Mouse (Mus musculus) monocyte, adult 2 months (primary cell): ENCODE results near the gene Zdhhc19.
A peak's percentile ranks its signal among the peaks of the same experiment; 100 is the strongest.

Experiments
- DNase-seq, 2 experiments: peaks; one replicate each; pipeline ENCODE4 v3.0.0; 2022; ENCODE audit warnings: low spot score in 2 of 2, low read depth in 1 of 2

Gene Zdhhc19

GRCm38 (mm10) chr16:32495965-32496364 is at the start of gene Zdhhc19:
Gene Zdhhc19 (plus strand): TSS chr16:32496265.
- no peak for DNase-seq

GRCm38 (mm10) chr16:32446563-32447138 is 49.4 kb upstream of the Zdhhc19 start:
- DNase-seq: no peak

GRCm38 (mm10) chr16:32449665-32450064 is 46.4 kb upstream of the Zdhhc19 start:
- DNase-seq: no peak

DNA sequence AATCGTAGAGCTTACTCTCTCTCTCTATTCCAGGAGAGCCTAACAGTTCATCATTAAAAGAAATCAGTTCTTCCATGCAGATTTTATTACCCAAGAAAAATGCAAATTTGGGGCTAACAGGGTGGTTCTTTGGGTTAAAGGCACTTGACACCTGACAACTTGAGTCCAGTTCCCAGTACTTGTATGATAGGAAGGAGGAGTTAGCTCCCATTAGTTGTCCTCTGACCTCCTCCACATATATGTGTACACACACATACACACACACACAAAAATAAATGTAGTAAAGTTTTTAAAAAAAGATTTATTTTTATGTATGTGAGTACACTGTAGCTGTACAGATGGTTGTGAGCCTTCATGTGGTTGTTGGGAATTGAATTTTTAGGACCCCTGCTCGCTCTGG is 45.9 kb upstream of the Zdhhc19 start:
- DNase-seq: no peak

- no peak for DNase-seq
These were observed 43.0 kb upstream of the Zdhhc19 start for GRCm38 (mm10) chr16:32453102-32453501.

DNA sequence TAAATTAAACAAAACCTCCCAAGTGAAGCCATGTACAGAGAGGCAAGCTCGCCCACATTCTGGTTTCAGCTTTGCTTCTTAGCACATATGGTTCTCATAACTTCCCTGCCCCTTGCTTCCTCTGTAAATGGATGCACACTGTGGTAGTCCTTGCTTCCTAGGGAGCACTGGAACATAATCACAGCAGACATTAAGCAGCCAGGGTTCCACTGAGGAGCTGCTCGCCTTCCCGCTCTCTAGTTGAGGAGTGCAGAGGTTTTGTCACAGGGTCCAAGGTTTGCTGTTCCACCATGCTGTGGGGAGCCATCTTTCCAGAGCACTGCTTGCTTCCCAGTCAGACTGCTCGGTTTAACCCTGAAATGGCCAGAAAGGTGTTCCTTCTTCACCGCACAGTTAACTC is 41.4 kb upstream of the Zdhhc19 start:
- no peak for DNase-seq

GRCm38 (mm10) chr16:32456086-32456485 is 40.0 kb upstream of the Zdhhc19 start:
- no peak for DNase-seq

DNA sequence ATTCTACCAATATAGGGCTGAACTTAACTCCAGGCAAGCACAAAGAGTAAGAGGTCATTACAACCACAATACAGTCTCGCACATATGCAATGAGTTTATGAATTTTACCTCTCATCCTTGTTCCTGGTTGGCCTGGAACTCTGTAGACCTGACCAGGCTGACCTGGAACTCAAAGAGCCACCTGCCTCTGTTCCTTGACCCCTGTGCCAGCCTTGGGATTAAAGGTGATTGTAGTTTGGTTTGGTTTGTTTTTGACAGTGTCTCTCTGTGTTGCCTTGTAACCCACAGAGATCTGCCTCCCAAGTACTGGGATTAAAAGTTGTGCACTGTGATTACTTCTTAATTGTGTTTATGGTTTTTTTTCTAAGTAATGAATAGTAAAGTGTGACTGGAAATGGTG is 39.3 kb upstream of the Zdhhc19 start:
- no peak for DNase-seq

GRCm38 (mm10) chr16:32457589-32458386 is 38.3 kb upstream of the Zdhhc19 start:
- DNase-seq: peak; percentile 12 to 27

- no peak for DNase-seq
These were observed 35.5 kb upstream of the Zdhhc19 start for GRCm38 (mm10) chr16:32460518-32460917.

- no peak for DNase-seq
These were observed 34.4 kb upstream of the Zdhhc19 start for GRCm38 (mm10) chr16:32461713-32462112.

DNA sequence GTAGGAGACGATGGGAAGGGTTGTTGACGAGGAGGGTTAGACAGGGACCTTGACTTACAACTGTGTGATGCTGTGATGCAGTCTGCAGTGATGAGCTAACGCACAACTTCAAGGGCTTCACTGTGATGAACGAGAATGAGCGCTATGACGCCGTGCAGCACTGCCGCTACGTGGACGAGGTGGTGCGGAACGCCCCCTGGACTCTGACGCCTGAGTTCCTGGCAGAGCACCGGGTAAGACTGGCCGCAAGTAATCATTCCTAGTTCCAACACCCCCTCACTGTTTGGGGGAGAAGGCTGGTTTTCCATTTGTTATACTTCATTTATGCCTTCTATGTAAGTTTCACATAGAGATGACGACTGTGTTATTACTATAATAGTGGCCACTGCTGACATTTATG is 33.1 kb upstream of the Zdhhc19 start:
- DNase-seq: no peak

GRCm38 (mm10) chr16:32463426-32463825 is 32.6 kb upstream of the Zdhhc19 start:
- DNase-seq: no peak

DNA sequence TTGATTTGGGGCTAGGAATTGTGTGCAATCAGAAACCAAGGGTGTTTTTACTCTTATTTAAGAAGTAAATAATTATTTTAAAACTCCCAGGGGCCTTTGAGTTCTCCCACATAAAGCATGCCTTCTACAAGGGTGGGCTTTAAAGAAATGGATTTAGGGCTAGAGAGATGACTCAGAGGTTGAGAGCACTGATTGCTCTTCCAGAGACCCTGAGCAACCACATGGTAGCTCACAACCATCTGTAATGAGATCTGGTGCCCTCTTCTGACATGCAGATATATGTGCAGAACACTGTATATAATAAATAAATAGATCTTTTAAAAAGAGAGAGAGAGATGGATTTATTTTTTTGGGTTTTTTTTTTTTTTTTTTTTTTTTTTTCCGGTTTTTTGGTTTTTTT is 31.2 kb upstream of the Zdhhc19 start:
- no peak for DNase-seq

GRCm38 (mm10) chr16:32468488-32468887 is 27.6 kb upstream of the Zdhhc19 start:
- no peak for DNase-seq

DNA sequence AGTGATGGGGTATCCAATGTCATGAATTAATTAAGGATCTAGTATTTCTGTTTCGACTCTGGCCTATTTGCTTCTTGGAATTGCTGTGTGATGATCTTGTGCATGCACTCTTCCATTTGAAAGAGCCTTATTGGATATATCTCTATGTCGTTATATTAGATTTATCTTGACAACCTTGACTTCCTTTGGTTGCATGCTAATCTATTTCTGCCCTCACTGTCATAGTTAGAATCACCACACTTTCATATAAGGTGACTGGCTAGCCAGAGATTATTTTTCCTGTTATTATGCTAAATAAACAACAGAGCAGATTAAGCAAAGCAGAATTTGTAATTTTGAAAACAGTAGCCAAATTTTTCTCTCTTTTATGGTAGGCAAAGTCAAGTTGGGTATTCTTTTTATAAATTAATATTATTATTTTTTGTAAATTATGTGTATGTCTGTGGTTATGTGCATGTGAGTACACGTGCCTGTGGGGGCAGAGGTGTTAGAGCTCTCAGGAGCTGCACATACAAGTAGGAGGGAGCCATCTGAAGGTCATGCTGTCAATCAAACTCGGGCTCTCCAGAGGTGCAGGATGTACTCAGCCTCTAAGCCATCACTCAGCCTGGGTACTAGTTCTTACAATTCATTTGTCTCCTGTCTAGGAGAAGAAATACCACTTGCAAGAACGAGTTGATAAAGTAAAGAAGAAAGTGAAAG is 26.5 kb upstream of the Zdhhc19 start:
- DNase-seq: no peak

DNA sequence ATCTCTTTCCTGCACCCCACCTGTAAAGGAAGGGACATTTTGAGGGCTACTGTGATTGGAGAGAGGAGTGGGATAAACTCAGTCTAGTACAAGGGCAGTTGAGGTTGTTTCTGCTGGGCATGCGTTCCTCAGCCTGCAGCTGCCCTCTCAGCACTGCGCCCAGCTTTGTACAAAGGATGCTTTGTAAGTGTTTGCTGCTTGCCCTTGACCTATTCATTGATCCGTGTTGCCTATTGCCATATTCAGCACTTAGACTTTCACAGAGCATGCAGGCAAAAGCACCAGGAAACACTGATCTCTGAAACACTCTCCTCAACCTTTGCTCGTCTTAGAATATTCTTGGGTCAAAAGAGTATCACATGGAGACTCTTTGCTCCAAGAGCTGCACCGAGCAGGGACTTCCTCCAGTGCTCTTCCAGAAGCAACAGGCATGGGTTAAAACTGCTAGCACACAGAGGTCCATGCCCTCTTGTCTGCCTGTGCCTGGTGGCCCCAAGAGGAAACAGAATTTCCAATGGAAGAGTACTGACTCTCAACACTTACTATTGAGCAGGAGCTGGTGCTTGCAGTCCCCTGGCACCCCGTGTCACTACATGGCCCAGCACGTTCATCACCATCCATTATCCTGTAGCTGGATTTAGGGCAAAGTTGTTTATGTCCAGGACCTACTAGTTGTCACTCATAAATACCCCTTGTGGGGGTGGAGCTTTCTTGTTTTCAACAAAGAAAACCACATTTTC is 23.6 kb upstream of the Zdhhc19 start:
- DNase-seq: no peak

- no peak for DNase-seq
These were observed 18.8 kb upstream of the Zdhhc19 start for GRCm38 (mm10) chr16:32477315-32477714.

- DNase-seq: no peak
These were observed 16.6 kb upstream of the Zdhhc19 start for GRCm38 (mm10) chr16:32479415-32479814.

- no peak for DNase-seq
These were observed 11.6 kb upstream of the Zdhhc19 start for GRCm38 (mm10) chr16:32484431-32484871.

DNA sequence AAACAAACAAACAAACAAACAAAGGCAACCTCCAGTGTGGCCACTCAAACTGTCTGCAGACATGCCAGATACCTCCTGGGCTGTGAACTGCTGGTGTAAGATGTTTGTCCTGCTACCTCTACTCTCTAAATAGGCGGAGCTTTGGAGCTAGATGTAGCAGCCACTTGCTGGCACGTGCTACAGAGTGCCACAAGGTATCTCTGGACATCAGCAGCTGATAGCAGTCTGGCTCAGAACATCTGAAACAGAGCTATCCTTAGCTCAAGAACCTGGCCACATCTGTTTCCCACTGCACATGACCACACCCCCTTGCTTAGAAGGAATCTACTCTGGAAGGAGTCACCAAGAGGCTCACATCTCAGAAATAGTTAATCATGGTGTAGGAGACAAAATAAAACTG is 10.9 kb upstream of the Zdhhc19 start:
- DNase-seq: no peak
